Mouse (Mus musculus) liver, postnatal 0 days (tissue): Measurements from ENCODE around the gene Tnfrsf19.
A peak's percentile ranks its signal among the peaks of the same experiment; 100 is the strongest.

ENCODE experiments used
- CTCF ChIP-seq: sonication (generic); IDR thresholded peaks from 2 replicates; pipeline ENCODE4 v1.5.1; 2016; ENCODE audit warnings: antibody characterized with exemption, low read depth
- EP300 ChIP-seq: IDR thresholded peaks from 2 replicates; pipeline ENCODE4 v1.6.1; 2016; ENCODE audit warnings: antibody characterized with exemption, low read depth, mild to moderate bottlenecking

DNA sequence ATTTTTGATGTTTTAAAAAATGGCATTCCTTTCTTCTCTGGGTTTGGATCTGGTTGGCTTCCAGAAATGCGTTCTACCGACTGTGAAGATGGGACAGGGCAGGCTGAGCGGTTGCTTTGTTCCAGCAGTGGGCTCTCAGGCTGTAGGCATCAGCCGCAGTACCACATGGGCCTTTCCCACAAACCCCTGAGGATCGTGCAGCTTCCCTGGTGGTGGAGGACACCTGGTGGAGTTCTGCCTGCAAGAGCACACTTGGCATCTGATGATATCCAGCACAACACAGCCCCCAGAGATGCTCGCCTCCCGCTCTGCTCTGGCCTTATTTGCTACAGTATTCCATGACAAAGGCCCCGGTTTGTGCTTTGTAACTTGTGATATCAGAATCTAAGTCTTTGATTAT lies 41.9 kb upstream of the Tnfrsf19 start:
- TF ChIP-seq CTCF (0 out of 2 replicates have a peak, but pooled peaks have one; percentile 15), EP300 (no peak)
